Mouse (Mus musculus) liver, postnatal 0 days (tissue): ENCODE data around the gene Ap3d1.

Experiments used
- CTCF ChIP-seq: sonication (generic); IDR thresholded peaks from 2 replicates; pipeline ENCODE4 v1.5.1; 2016; ENCODE audit warnings: antibody characterized with exemption, low read depth
- EP300 ChIP-seq: IDR thresholded peaks from 2 replicates; pipeline ENCODE4 v1.6.1; 2016; ENCODE audit warnings: antibody characterized with exemption, low read depth, mild to moderate bottlenecking

DNA sequence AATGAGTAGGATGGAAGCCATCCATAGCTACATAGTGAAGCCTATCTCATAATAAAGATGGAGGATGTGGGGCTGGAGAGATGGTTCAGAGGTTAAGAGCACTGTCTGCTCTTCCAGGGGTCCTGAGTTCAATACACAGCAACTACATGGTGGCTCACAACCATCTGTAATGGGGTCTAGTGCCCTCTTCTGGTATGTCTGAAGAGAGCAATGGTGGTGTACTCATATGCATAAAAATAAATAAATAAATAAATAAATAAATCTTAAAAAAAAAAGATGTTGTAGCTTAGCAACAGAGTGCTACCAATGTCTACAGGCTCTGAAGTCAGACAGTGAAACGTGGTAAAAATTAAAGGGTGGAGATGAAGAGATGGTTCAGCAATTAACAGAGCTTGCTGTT is 3.4 kb downstream of the Ap3d1 start:
- peak; percentile 51 for TF ChIP-seq CTCF
- TF ChIP-seq EP300: no peak
